Mouse (Mus musculus) limb, embryonic 11.5 days (tissue): ENCODE measurements around the gene Sipa1l1. TPM values are rescaled to one million over a fixed set of nuclear protein-coding genes. Genes with fewer than 3 reads are reported as not detected.
"Not testable (repeated sequence)": the region's sequence is repeated elsewhere in the genome, so short reads cannot be mapped to it uniquely, and the experiment has no call there.

ENCODE experiments used
- ATAC-seq: fragments of 200-750 bp; cut with Nextera tagmentation; 2 replicates; pipeline ENCODE4 v1.8.0; 2017; ENCODE audit warnings: low read depth; ENCODE audit not compliant: insufficient number of reproducible peaks, low FRiP score, low TSS enrichment
- DNase-seq: peaks from one replicate; pipeline ENCODE4 v3.0.0-alpha.2; 2015; ENCODE audit warnings: low spot score
- H3K27ac ChIP-seq: fragments of 300-500 bp; sonication (generic); replicated peaks from 2 replicates; pipeline ENCODE4 v1.5.1; 2014; ENCODE audit warnings: low read depth, mild to moderate bottlenecking, low read length
- H3K27me3 ChIP-seq: fragments of 300-500 bp; sonication (generic); 2 replicates; pipeline ENCODE4 v1.6.1; 2014; ENCODE audit warnings: mild to moderate bottlenecking, low read length, mixed read lengths; ENCODE audit not compliant: control insufficient read depth, insufficient read depth
- H3K36me3 ChIP-seq: fragments of 300-500 bp; sonication (generic); 2 replicates; pipeline ENCODE4 v1.6.1; 2014; ENCODE audit warnings: mild to moderate bottlenecking, low read length, moderate library complexity, mixed read lengths; ENCODE audit not compliant: control insufficient read depth, insufficient read depth
- H3K4me1 ChIP-seq: fragments of 300-500 bp; sonication (generic); 2 replicates; pipeline ENCODE4 v1.6.1; 2014; ENCODE audit warnings: low read length, mixed read lengths; ENCODE audit not compliant: control insufficient read depth, insufficient read depth
- H3K4me2 ChIP-seq: fragments of 300-500 bp; sonication (generic); 2 replicates; pipeline ENCODE4 v1.6.1; 2014; ENCODE audit warnings: low read depth, mild to moderate bottlenecking, moderate library complexity; ENCODE audit not compliant: severe bottlenecking
- H3K4me3 ChIP-seq: fragments of 300-500 bp; sonication (generic); 2 replicates; pipeline ENCODE4 v1.5.1; 2014; ENCODE audit warnings: low read depth, low read length
- H3K9ac ChIP-seq: fragments of 300-500 bp; sonication (generic); 2 replicates; pipeline ENCODE4 v1.6.1; 2014; ENCODE audit warnings: mild to moderate bottlenecking, low read length
- H3K9me3 ChIP-seq: fragments of 300-500 bp; sonication (generic); 2 replicates; pipeline ENCODE4 v1.6.1; 2016; ENCODE audit warnings: low read length; ENCODE audit not compliant: control insufficient read depth
- WGBS: fragments of 180-500 bp; shearing (Covaris S2); extraction: QIAGEN DNeasy Blood & Tissue Kit; methylation state at CpG from one replicate; pipeline ENCODE4 v1.1.7; 2014; 5-methylcytosine and 5-hydroxymethylcytosine counted together
- polyA plus RNA-seq: library from polyadenylated mRNA; unstranded; fragments of >200 nt; fragmentation: Nextera tagmentation; extraction: Ambion mirVana; gene quantifications from 2 replicates; pipeline ENCODE4 v1.2.1, GENCODE M21; 2014

Gene Sipa1l1
- polyA plus RNA-seq, 1 experiment from 2014 or later: 32.5 TPM

DNA sequence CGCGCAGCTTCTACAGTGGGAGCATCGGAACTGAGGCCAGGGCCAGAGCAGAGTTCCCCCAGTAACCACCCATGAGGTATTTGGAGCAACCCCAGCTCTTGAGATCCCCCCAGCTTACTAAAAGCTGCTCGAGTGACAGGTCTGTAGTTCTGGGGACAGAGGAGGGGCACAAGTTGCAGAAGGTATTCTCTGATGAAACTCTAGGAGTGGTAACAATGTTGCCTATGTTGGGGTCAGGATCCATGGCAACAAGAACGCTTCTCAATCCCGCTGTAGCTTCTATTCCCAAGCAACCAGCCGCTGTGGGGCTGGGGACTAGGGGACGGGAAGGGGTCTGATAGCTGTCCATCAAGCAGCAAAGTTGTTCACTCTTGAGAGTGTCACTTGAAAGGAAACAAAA is 309.1 kb downstream of the Sipa1l1 start:
- no peaks in the 10 kb centered on the region for H3K9me3 ChIP-seq
- no peak overlapping the region for H3K4me3 ChIP-seq
- H3K27ac ChIP-seq: no peak overlapping the region
- WGBS: 29% methylated on average over 8 of the region's 8 CpGs
- no peak overlapping the region for H3K9ac ChIP-seq
- H3K27me3 ChIP-seq: no peaks in the 10 kb centered on the region
- ATAC-seq (0 out of 2 replicates have a peak, but pooled peaks have one; percentile 9), DNase-seq (no peak)
- H3K4me1 ChIP-seq: 0 out of 2 replicates have a peak, but pooled peaks cover 6% of the 10 kb centered on the region
- no peaks in the 10 kb centered on the region for H3K36me3 ChIP-seq
- no peak overlapping the region for H3K4me2 ChIP-seq

DNA sequence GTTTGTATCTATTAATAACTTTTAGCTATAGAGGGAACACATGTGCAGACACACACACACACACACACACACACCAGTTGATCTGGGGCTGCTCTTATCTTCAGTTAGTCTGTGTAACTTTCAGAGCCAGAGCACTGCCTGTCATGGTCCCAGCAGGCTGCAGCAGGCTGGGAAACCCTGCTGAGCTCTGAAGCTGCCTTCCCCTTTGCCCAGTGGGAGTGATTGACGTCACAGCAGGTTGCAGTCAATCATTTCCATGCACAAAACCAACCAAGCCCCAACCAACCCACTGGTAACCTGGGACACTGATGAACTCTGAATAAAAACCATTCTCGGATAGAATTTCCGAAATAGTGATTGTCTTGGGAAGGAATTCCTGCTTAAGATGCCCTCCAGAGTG is 310.3 kb downstream of the Sipa1l1 start:
- WGBS: 60% methylated on average over 3 of the region's 3 CpGs
- DNase-seq (no peak), ATAC-seq (no peak)
- Histone ChIP-seq H3K9me3 (no peaks in the 10 kb centered on the region), H3K4me1 (0 out of 2 replicates have a peak, but pooled peaks cover 6% of the 10 kb centered on the region), H3K27me3 (no peaks in the 10 kb centered on the region), H3K4me3 (no peak overlapping the region), H3K36me3 (no peaks in the 10 kb centered on the region), H3K9ac (no peak overlapping the region), H3K27ac (no peak overlapping the region), H3K4me2 (no peak overlapping the region)

- H3K9ac ChIP-seq, H3K4me3 ChIP-seq, H3K9me3 ChIP-seq, H3K27me3 ChIP-seq, ATAC-seq, H3K4me1 ChIP-seq, H3K27ac ChIP-seq, H3K4me2 ChIP-seq, DNase-seq, H3K36me3 ChIP-seq: not testable (repeated sequence)
- WGBS: 82% methylated on average over 5 of the region's 5 CpGs
Observed at GRCm38 (mm10) chr12:82480425-82480824, 311.3 kb downstream of the Sipa1l1 start.

DNA sequence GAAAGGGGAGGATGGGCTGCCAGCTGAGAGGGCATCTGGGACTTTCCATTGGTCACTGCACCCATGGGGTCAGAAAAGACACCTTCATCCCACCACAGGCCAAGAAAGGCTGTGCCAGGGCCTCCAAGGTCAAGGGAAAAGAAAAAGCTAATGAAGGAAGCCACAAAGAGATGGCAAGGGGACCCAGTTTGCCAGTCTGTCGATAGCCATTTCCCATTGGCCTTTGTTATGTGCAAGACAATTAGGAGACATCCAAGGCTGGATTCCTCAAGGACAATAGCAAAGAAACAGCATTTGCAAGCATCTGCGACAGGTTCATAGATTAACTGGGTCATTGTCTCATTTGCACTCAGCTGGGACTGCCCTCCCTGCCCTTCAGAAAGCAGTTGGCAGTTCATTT is 316.3 kb downstream of the Sipa1l1 start:
- H3K27ac ChIP-seq: no peak overlapping the region
- H3K4me1 ChIP-seq: no peaks in the 10 kb centered on the region
- no peak overlapping the region for H3K4me3 ChIP-seq
- no peaks in the 10 kb centered on the region for H3K36me3 ChIP-seq
- ATAC-seq: no peak
- H3K4me2 ChIP-seq: no peak overlapping the region
- no peak overlapping the region for H3K9ac ChIP-seq
- no peak for DNase-seq
- WGBS: 45% methylated on average over 2 of the region's 2 CpGs
- no peaks in the 10 kb centered on the region for H3K9me3 ChIP-seq
- H3K27me3 ChIP-seq: no peaks in the 10 kb centered on the region

DNA sequence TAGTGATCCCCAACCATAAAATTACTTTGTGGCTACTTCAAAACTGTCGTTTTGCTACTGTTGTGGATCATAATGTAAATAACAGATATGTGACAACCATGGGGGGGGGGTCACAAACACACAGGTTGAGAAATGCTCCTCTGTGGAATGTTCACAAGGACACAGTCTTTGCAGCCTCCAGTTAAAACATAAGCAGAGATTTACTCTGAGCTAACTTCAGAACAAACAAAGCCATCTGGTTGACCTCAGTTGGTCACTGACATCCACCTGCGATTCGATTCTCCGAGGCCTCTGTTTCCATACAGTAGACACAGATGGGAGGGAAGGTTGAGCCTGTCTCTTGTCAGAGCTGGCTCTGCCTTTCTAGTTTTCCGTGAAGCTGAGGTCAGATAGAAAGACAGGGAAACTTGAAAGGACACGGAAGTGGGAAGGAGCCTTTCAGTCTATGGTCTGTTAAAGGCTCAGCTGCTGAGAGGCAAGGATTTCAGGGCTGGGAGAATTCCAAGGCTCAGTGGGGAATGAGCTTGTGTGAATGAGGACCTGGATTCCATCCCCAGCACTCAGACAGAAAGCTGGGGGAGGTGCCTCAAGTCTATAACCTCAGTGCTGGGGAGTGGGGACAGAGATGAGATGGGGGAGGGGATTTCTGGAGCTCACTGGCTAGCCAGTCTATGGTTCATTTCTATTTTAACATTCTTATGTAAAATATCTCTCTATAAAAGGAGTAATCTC is 317.9 kb downstream of the Sipa1l1 start:
- no peaks in the 10 kb centered on the region for H3K27me3 ChIP-seq
- 50% methylated on average over 6 of the region's 6 CpGs for WGBS
- H3K4me1 ChIP-seq: no peaks in the 10 kb centered on the region
- DNase-seq (no peak), ATAC-seq (no peak)
- H3K36me3 ChIP-seq: no peaks in the 10 kb centered on the region
- H3K4me3 ChIP-seq: no peak overlapping the region
- H3K4me2 ChIP-seq: no peak overlapping the region
- no peak overlapping the region for H3K27ac ChIP-seq
- no peak overlapping the region for H3K9ac ChIP-seq
- no peaks in the 10 kb centered on the region for H3K9me3 ChIP-seq

GRCm38 (mm10) chr12:82489093-82489492 is 320.0 kb downstream of the Sipa1l1 start:
- H3K9me3 ChIP-seq: no peaks in the 10 kb centered on the region
- H3K27me3 ChIP-seq: no peaks in the 10 kb centered on the region
- 51% methylated on average over 4 of the region's 4 CpGs for WGBS
- ATAC-seq: no peak
- peak; percentile 60 for DNase-seq
- no peaks in the 10 kb centered on the region for H3K36me3 ChIP-seq
- no peak overlapping the region for H3K27ac ChIP-seq
- H3K9ac ChIP-seq: no peak overlapping the region
- no peak overlapping the region for H3K4me3 ChIP-seq
- no peak overlapping the region for H3K4me2 ChIP-seq
- no peaks in the 10 kb centered on the region for H3K4me1 ChIP-seq

GRCm38 (mm10) chr12:82489621-82490020 is 320.5 kb downstream of the Sipa1l1 start:
- no peak overlapping the region for H3K27ac ChIP-seq
- H3K9ac ChIP-seq: no peak overlapping the region
- H3K4me3 ChIP-seq: no peak overlapping the region
- no peak overlapping the region for H3K4me2 ChIP-seq
- no peaks in the 10 kb centered on the region for H3K36me3 ChIP-seq
- H3K27me3 ChIP-seq: no peaks in the 10 kb centered on the region
- H3K4me1 ChIP-seq: no peaks in the 10 kb centered on the region
- DNase-seq (no peak), ATAC-seq (no peak)
- no peaks in the 10 kb centered on the region for H3K9me3 ChIP-seq
- 74% methylated on average over 7 of the region's 7 CpGs for WGBS

DNA sequence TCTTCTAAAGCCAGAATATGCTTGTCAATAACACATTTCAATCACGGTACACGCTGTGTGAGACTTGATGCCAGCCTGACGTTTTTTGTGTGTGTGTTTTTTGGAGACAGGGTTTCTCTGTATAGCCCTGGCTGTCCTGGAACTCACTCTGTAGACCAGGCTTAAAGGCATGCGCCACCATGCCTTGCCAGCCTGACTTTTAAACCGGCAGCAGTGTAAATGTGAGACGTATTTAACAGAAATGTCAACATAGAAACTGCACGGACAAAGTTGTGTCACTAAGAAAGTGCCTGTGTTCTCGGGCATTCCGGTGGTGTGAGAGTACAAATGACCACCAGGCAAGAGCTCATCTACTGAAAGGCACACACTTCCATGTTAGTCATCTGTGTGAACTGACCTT is 323.3 kb downstream of the Sipa1l1 start:
- DNase-seq (no peak), ATAC-seq (no peak)
- WGBS: 88% methylated on average over 9 of the region's 9 CpGs
- H3K4me1 ChIP-seq: no peaks in the 10 kb centered on the region
- H3K36me3 ChIP-seq: no peaks in the 10 kb centered on the region
- no peak overlapping the region for H3K9ac ChIP-seq
- H3K4me3 ChIP-seq: no peak overlapping the region
- H3K4me2 ChIP-seq: no peak overlapping the region
- H3K27ac ChIP-seq: no peak overlapping the region
- no peaks in the 10 kb centered on the region for H3K9me3 ChIP-seq
- H3K27me3 ChIP-seq: no peaks in the 10 kb centered on the region

DNA sequence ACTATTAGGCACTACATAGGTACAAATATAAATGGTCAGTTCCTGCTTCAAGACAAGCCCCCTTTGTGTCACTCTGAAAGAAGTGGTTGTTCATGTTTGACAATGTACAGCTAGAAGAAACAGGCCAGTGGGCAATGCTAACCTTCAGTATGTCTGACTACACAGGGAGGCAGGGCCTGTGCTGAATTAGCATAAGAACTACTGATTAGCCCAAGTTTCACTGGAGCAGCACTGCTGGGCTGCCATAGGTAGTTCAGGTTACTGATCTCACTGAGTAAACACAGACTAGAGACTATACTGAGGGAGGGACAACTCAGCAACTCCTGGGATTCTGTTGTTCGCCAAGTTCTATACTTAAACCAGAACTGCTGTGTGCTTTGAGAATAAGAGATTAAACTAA is 324.1 kb downstream of the Sipa1l1 start:
- not testable (repeated sequence) for ATAC-seq, H3K9ac ChIP-seq, DNase-seq, H3K27me3 ChIP-seq, H3K36me3 ChIP-seq, H3K4me3 ChIP-seq, H3K27ac ChIP-seq, H3K4me1 ChIP-seq, H3K4me2 ChIP-seq, H3K9me3 ChIP-seq
- WGBS: 47% methylated on average over 1 of the region's 1 CpGs
